Mouse (Mus musculus) G1E (cell line): ENCODE measurements around the gene Ankrd17.

ENCODE experiments used
- CTCF ChIP-seq: IDR thresholded peaks from 2 replicates; pipeline ENCODE4 v1.5.1; 2012; ENCODE audit warnings: low read depth, low read length, inconsistent platforms, mixed read lengths
- GATA1 ChIP-seq: IDR thresholded peaks from 2 replicates; pipeline ENCODE4 v1.6.1; 2012; ENCODE audit warnings: borderline replicate concordance, low read length, inconsistent platforms, mixed read lengths

DNA sequence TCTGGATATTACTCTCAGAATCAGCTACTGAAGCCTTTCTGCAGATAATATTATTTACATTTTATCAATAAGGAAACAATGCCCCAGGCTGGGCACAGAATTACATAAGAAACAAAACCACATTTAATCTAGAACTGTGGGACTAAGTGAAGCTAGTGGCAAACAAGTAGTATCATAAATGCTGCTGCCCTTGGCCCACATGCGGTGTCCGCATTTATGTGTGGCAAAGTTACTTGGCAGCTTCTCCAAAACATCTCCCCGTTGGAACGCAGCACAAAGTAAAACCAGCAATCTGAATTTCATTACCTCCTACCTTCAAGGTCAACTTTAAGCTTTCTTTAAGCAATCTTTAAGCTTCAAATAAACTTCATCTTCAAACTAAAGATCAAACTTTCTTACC is 25.5 kb downstream of the Ankrd17 start:
- TF ChIP-seq CTCF (no peak), GATA1 (no peak)
